19 mouse cellular contexts compared by ENCODE assay signal in the genomic region with DNA sequence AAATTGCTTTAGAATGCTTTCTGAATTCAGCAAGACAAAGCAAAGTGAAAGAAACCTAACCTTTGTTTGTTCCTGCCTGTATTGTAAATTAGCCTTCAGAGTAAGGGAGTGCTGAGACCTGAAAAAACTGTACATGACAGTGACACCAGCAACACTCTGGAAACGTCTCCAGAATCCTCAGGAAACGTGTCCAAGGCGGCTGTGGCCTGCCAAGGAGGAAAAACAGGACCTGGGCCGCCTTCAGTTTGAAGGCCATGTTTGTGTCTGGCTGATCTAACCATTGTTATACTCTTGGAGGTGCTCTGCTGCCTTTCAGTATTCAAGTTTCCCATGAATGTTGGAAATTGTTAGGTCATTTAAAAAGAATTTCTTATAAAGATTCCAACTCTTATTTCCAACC.
DNase-seq lines count a peak whose midpoint lies in the region; ATAC-seq and TF ChIP-seq lines count a peak whose summit lies in the region.
"Had no signal": no experiment of that assay in that cellular context is flagged by ENCODE, and none has a peak within 500 bp of the region (broad histone marks: within the 10 kb centered on the region; RNA-seq: fewer than 3 reads in every experiment).

No protein-coding gene starts in this region.

- ATAC-seq in CD4-positive, CD25-positive, alpha-beta regulatory T cell, adult 4 months: no peak
- ATAC-seq in lung, embryonic 14.5 days (ENCODE audit: insufficient read depth): no peak
- ATAC-seq: intestine, embryonic 15.5 days had no signal

- intact Hi-C loops in heart, adult 2 months (cut with DNase I): no loop called here

- no peak overlapping the region for H3K4me2 ChIP-seq in lung, embryonic 14.5 days
- H3K4me2 ChIP-seq: heart, embryonic 13.5 days; hindbrain, embryonic 15.5 days; intestine, embryonic 15.5 days; liver, embryonic 11.5 days had no signal

- no peak overlapping the region for H3K4me3 ChIP-seq in heart, adult 2 months
- H3K4me3 ChIP-seq in lung, embryonic 14.5 days (ENCODE audit: low read depth, low read length): no peak overlapping the region
- no peak overlapping the region for H3K4me3 ChIP-seq in thymus, adult 2 months (ENCODE audit: control insufficient read depth, insufficient read depth, low read length)
- H3K4me3 ChIP-seq: heart, embryonic 13.5 days; hindbrain, embryonic 15.5 days; intestine, embryonic 15.5 days; midbrain, embryonic 10.5 days had no signal

- no peaks in the 10 kb centered on the region for H3K79me2 ChIP-seq in heart, adult 2 months (replicated peaks; ENCODE audit: control insufficient read depth, insufficient read depth, low read length)

- H3K9ac ChIP-seq in heart, adult 2 months (ENCODE audit: low read depth, low read length): no peak overlapping the region
- no peak overlapping the region for H3K9ac ChIP-seq in lung, embryonic 14.5 days
- H3K9ac ChIP-seq: heart, embryonic 13.5 days; hindbrain, embryonic 15.5 days; intestine, embryonic 15.5 days had no signal

- 21% methylated on average over 4 of the region's 4 CpGs for WGBS in heart, adult 2 months
- WGBS in lung, embryonic 14.5 days: 26% methylated on average over 4 of the region's 4 CpGs
- WGBS in thymus, adult 2 months: 84% methylated on average over 4 of the region's 4 CpGs

- H3K36me3 ChIP-seq in heart, adult 2 months (ENCODE audit: control insufficient read depth, insufficient read depth, low read length): peaks cover 5% of the 10 kb centered on the region
- H3K36me3 ChIP-seq in lung, embryonic 14.5 days (ENCODE audit: insufficient read depth): no peaks in the 10 kb centered on the region
- no peaks in the 10 kb centered on the region for H3K36me3 ChIP-seq in thymus, adult 2 months (ENCODE audit: control insufficient read depth, insufficient read depth, low read length)
- H3K36me3 ChIP-seq: G1E; heart, embryonic 13.5 days; hindbrain, embryonic 15.5 days; intestine, embryonic 15.5 days; midbrain, embryonic 10.5 days had no signal

- no peaks in the 10 kb centered on the region for H3K9me3 ChIP-seq in lung, embryonic 14.5 days (ENCODE audit: low read depth, low read length)
- H3K9me3 ChIP-seq: G1E; heart, embryonic 13.5 days; hindbrain, embryonic 15.5 days; intestine, embryonic 15.5 days; midbrain, embryonic 10.5 days had no signal

- no peaks in the 10 kb centered on the region for H3K27me3 ChIP-seq in heart, adult 2 months (ENCODE audit: control insufficient read depth, insufficient read depth, low read length)
- H3K27me3 ChIP-seq in lung, embryonic 14.5 days (ENCODE audit: insufficient read depth, low read length): no peaks in the 10 kb centered on the region
- no peaks in the 10 kb centered on the region for H3K27me3 ChIP-seq in thymus, adult 2 months (ENCODE audit: control insufficient read depth, insufficient read depth, low read length)
- H3K27me3 ChIP-seq: heart, embryonic 13.5 days; hindbrain, embryonic 15.5 days; intestine, embryonic 15.5 days had no signal

- TF ChIP-seq CTCF in heart, adult 2 months (IDR thresholded peaks at IDR 0.05): no peak
- TF ChIP-seq CTCF in lung, embryonic 14.5 days (IDR thresholded peaks at IDR 0.05; ENCODE audit: low read depth): no peak
- TF ChIP-seq CTCF in thymus, adult 2 months (IDR thresholded peaks at IDR 0.05; ENCODE audit: borderline replicate concordance, control insufficient read depth, extremely low read depth, insufficient read depth, low read length, poor library complexity): no peak

- TF ChIP-seq EP300 in heart, adult 2 months (IDR thresholded peaks at IDR 0.05; ENCODE audit: insufficient read depth, low read depth, low read length): no peak

- peak; percentile 21 for DNase-seq in CD4-positive, CD25-positive, alpha-beta regulatory T cell, adult 2 months (ENCODE audit: low read depth, low spot score)
- DNase-seq in heart, adult 2 months: no peak
- no peak for DNase-seq in heart, adult 9 months (ENCODE audit: low spot score in 2 of 2)
- DNase-seq in lung, embryonic 14.5 days: peak; percentile 21
- DNase-seq in lung, postnatal 25 days (ENCODE audit: low spot score): no peak
- DNase-seq in thymus, adult 2 months: no peak
- no peak for DNase-seq in thymus, postnatal 0 days (ENCODE audit: low spot score)
- DNase-seq: adrenal gland, postnatal 14 days; cerebellum, adult 11 months; gastrocnemius, postnatal 14 days; heart, postnatal 36 days; layer of hippocampus, adult 9-11 months had no signal

- peaks cover 21% of the 10 kb centered on the region for H3K4me1 ChIP-seq in heart, adult 2 months (ENCODE audit: control insufficient read depth, insufficient read depth, low read length)
- no peaks in the 10 kb centered on the region for H3K4me1 ChIP-seq in lung, embryonic 14.5 days (ENCODE audit: insufficient read depth)
- H3K4me1 ChIP-seq in thymus, adult 2 months (replicated peaks; ENCODE audit: control insufficient read depth, insufficient read depth, low read length): peaks cover 23% of the 10 kb centered on the region
- H3K4me1 ChIP-seq: intestine, embryonic 15.5 days had no signal

- no peak for TF ChIP-seq POLR2A in heart, adult 2 months (IDR thresholded peaks at IDR 0.05; ENCODE audit: insufficient read depth, low read depth, low read length)
- TF ChIP-seq POLR2A in thymus, adult 2 months (IDR thresholded peaks at IDR 0.05; ENCODE audit: control insufficient read depth, extremely low read depth, insufficient read depth, low read length, poor library complexity): no peak

- peak overlapping the region; percentile 32; the same call in 1 of the 2 replicates for H3K27ac ChIP-seq in heart, adult 2 months
- H3K27ac ChIP-seq in lung, embryonic 14.5 days (ENCODE audit: low read depth): no peak overlapping the region
- peak overlapping the region; percentile 90 for H3K27ac ChIP-seq in thymus, adult 2 months (ENCODE audit: control insufficient read depth, insufficient read depth, low read length)
- H3K27ac ChIP-seq: heart, embryonic 13.5 days; hindbrain, embryonic 15.5 days; intestine, embryonic 15.5 days; midbrain, embryonic 10.5 days had no signal

Comparison
In these comparisons a context has a peak if more than half of its experiments do, and no peak if none do; other contexts are left out.
1. DNase-seq: peak in CD4-positive, CD25-positive, alpha-beta regulatory T cell, adult 2 months (single experiment) and lung, embryonic 14.5 days (single experiment); none in heart, adult 2 months (0 of 2), heart, adult 9 months (0 of 2), lung, postnatal 25 days (single experiment), thymus, adult 2 months (single experiment) and thymus, postnatal 0 days (single experiment).